Mouse (Mus musculus) cerebellum, adult 2 months (tissue): Measurements from ENCODE around the gene Gtf2ird1. TPM values are rescaled to one million over a fixed set of nuclear protein-coding genes. Genes with fewer than 3 reads are reported as not detected.

Experiments
- DNase-seq, 2 experiments: peaks; one replicate each; pipeline ENCODE4 v3.0.0; 2021
- H3K27ac ChIP-seq: fragments of 200-500 bp; 2 replicates; pipeline ENCODE4 v1.5.1; 2012; ENCODE audit warnings: low read length, control low read depth, inconsistent platforms; ENCODE audit not compliant: insufficient read depth
- H3K27me3 ChIP-seq: fragments of 200-500 bp; 2 replicates; pipeline ENCODE4 v1.6.1; 2012; ENCODE audit warnings: inconsistent platforms, mild to moderate bottlenecking, low read length, moderate library complexity; ENCODE audit not compliant: control insufficient read depth, insufficient read depth
- H3K4me1 ChIP-seq: fragments of 200-500 bp; 2 replicates; pipeline ENCODE4 v1.6.1; 2011; ENCODE audit warnings: low read length; ENCODE audit not compliant: control insufficient read depth, insufficient read depth
- H3K4me3 ChIP-seq: fragments of 200-500 bp; replicated peaks from 2 replicates; pipeline ENCODE3; 2011; ENCODE audit warnings: mild to moderate bottlenecking, low read depth, low read length, control low read depth; ENCODE audit not compliant: insufficient read depth
- CTCF ChIP-seq: fragments of 200-500 bp; IDR thresholded peaks from 2 replicates; pipeline ENCODE4 v1.5.1; 2011; ENCODE audit warnings: low read depth, mild to moderate bottlenecking, control low read depth, low read length, moderate library complexity, borderline replicate concordance; ENCODE audit not compliant: insufficient read depth
- POLR2A ChIP-seq: fragments of 200-500 bp; IDR thresholded peaks from 2 replicates; pipeline ENCODE4 v1.6.1; 2011; ENCODE audit warnings: low read length, control low read depth, borderline replicate concordance; ENCODE audit not compliant: insufficient read depth
- WGBS: fragments of 180-500 bp; shearing (Covaris S2); methylation state at CpG from one replicate; pipeline ENCODE4 v1.1.7; 2018; 5-methylcytosine and 5-hydroxymethylcytosine counted together
- polyA plus RNA-seq: library from polyadenylated mRNA; depleted of rRNA; stranded (reverse); fragments of >200 nt; gene quantifications from 2 replicates; pipeline ENCODE4 v1.2.3, GENCODE M21; 2012

Gene Gtf2ird1
- polyA plus RNA-seq, 1 experiment = 47.0 TPM

- H3K27me3 ChIP-seq = no peaks in the 10 kb centered on the region
- WGBS = 54% methylated on average over 2 of the region's 2 CpGs
- TF ChIP-seq POLR2A (no peak), CTCF (peak; percentile 74)
- H3K27ac ChIP-seq = no peak overlapping the region
- no peak overlapping the region for H3K4me3 ChIP-seq
- peak; percentile 51 to 71 for DNase-seq
- no peaks in the 10 kb centered on the region for H3K4me1 ChIP-seq
Measured at GRCm38 (mm10) chr5:134385106-134385505, 71.4 kb downstream of the Gtf2ird1 start.

DNA sequence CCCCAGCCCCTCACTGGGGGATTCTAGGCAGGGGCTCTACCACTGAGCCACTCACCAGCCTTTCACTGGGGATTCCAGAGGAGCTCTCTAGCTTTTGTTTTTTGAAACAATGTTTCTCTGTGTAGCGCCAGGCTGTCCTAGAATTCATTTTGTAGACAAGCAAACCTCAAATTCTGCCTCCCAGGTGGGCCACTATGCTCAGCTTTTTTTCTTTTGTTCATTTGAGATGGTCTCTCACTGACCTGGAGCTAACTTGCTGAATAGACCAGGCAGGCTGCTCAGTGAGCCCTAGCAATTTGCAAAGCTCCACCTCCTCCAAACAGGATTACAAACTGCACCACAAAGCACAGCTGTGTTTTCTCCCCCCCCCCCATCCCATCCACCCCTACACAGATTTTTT lies 81.3 kb downstream of the Gtf2ird1 start:
- no peak for DNase-seq
- H3K27ac ChIP-seq = no peak overlapping the region
- no peaks in the 10 kb centered on the region for H3K4me1 ChIP-seq
- WGBS = 89% methylated on average over 1 of the region's 1 CpGs
- TF ChIP-seq CTCF = no peak
- TF ChIP-seq POLR2A = no peak
- no peak overlapping the region for H3K4me3 ChIP-seq
- no peaks in the 10 kb centered on the region for H3K27me3 ChIP-seq

DNA sequence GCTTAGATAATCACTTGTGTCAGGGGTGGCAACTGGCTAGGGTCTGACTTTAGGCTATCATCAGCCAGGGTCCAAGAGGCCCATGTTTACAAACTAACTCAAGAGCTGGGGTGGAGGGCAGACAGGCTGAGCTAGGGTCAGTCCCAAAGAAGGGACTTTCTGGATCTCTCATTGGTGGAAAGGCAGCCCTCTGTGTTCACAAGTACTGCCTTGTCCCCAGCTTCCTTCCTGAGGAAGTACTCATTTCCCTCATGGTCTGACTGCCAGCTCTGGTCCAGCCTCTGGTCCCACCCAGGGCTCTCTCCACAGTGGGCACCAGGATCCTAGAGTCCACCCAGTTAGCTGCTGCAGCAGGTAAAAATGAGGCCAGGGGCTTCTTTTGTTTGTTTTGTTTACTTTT lies 82.0 kb downstream of the Gtf2ird1 start:
- Histone ChIP-seq H3K4me3 (no peak overlapping the region), H3K27ac (no peak overlapping the region)

GRCm38 (mm10) chr5:134373912-134374488 lies 82.5 kb downstream of the Gtf2ird1 start:
- H3K4me1 ChIP-seq = no peaks in the 10 kb centered on the region
- H3K27me3 ChIP-seq = no peaks in the 10 kb centered on the region
- no peak overlapping the region for H3K4me3 ChIP-seq
- TF ChIP-seq POLR2A = no peak
- peak; percentile 89 for TF ChIP-seq CTCF
- DNase-seq = peak; percentile 47 to 56
- H3K27ac ChIP-seq = no peak overlapping the region
- 77% methylated on average over 9 of the region's 9 CpGs for WGBS

More for the DNA sequence above, 82.0 kb downstream of the Gtf2ird1 start:
- Histone ChIP-seq H3K27me3 (no peaks in the 10 kb centered on the region), H3K4me1 (no peaks in the 10 kb centered on the region)
- no peak for DNase-seq
- TF ChIP-seq POLR2A (no peak), CTCF (no peak)

DNA sequence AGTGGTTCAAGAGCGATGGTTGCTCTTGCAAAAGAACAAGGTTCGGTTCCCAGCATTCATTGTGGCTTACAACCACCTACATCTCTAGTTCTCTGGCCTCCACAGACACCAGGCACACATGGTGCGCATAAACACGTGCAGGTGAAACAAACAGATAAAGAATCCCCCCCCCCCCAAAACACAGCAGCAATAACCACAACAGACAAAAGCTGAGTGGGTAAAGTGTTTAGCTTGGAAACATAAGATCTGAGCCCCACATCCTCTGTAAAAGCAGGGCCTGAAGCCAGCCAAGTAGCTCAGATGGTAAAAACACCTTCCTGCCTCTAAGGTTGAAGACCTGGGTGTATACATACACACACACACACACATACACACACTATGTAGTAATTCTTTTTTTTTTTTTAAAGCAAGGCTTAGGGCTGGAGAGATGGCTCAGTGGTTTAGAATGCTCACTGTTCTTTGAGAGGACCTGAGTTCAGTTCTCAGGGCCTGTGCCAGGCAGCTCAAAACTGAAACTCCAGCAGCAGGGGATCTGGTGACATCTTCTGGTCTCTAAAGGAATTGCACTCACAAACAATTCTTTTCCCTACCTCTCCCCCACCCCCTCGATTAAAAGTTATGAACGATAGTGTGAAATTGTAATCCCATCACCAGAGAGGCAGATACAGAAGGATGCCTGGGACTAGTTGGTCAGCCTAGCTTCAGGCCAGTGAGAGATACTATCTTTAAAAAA lies 83.4 kb downstream of the Gtf2ird1 start:
- TF ChIP-seq POLR2A = no peak
- TF ChIP-seq CTCF = no peak
- no peak for DNase-seq
- 94% methylated on average over 6 of the region's 6 CpGs for WGBS
- H3K27me3 ChIP-seq = no peaks in the 10 kb centered on the region
- H3K27ac ChIP-seq = no peak overlapping the region
- H3K4me3 ChIP-seq = no peak overlapping the region
- H3K4me1 ChIP-seq = no peaks in the 10 kb centered on the region

- H3K27ac ChIP-seq = no peak overlapping the region
- no peaks in the 10 kb centered on the region for H3K27me3 ChIP-seq
- TF ChIP-seq CTCF = no peak
- TF ChIP-seq POLR2A = no peak
- no peak for DNase-seq
- no peaks in the 10 kb centered on the region for H3K4me1 ChIP-seq
- no peak overlapping the region for H3K4me3 ChIP-seq
- WGBS = 83% methylated on average over 5 of the region's 5 CpGs
Measured at GRCm38 (mm10) chr5:134371511-134372289, 84.8 kb downstream of the Gtf2ird1 start.

DNA sequence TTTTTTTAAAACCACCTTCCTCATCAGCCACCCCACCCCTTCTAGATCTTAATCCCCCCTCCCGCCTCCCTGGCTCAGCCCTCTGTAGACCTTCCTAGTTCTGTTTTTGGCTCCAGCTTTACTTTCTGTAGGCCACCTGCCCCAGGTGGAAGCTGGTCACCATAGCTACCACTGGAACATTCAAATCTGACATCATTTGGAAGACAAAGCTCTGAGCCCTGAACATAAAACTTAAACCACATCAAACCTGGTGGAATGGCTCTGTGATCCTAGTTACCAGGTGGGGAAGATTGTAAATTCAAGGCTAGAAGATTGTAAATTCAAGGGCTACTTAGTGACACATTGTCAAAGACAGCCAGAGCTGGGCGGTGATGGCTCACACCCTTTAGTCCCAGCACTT lies 85.7 kb downstream of the Gtf2ird1 start:
- Histone ChIP-seq H3K27me3 (no peaks in the 10 kb centered on the region), H3K4me1 (no peaks in the 10 kb centered on the region), H3K4me3 (no peak overlapping the region), H3K27ac (no peak overlapping the region)
- DNase-seq = no peak
- 98% methylated on average over 2 of the region's 2 CpGs for WGBS
- no peak for TF ChIP-seq CTCF
- TF ChIP-seq POLR2A = no peak
